Mouse (Mus musculus) kidney, embryonic 14.5 days (tissue): ENCODE measurements around the gene Apln. TPM values are rescaled to one million over a fixed set of nuclear protein-coding genes. Genes with fewer than 3 reads are reported as not detected.

Source experiments
- ATAC-seq: fragments of 200-750 bp; cut with Nextera tagmentation; 2 replicates; pipeline ENCODE4 v1.8.0; 2017; ENCODE audit warnings: moderate number of reproducible peaks, mild to moderate bottlenecking, moderate TSS enrichment, moderate library complexity; ENCODE audit not compliant: low FRiP score, low TSS enrichment
- H3K27ac ChIP-seq: fragments of 300-500 bp; sonication (generic); 2 replicates; pipeline ENCODE4 v1.5.1; 2014; ENCODE audit warnings: low read depth, mild to moderate bottlenecking, low read length, moderate library complexity, mixed read lengths
- H3K27me3 ChIP-seq: fragments of 300-500 bp; sonication (generic); 2 replicates; pipeline ENCODE4 v1.6.1; 2014; ENCODE audit warnings: mild to moderate bottlenecking, low read length; ENCODE audit not compliant: control insufficient read depth, insufficient read depth
- H3K36me3 ChIP-seq: fragments of 300-500 bp; sonication (generic); 2 replicates; pipeline ENCODE4 v1.6.1; 2014; ENCODE audit warnings: low read length, mixed read lengths; ENCODE audit not compliant: control insufficient read depth, insufficient read depth
- H3K4me1 ChIP-seq: fragments of 300-500 bp; sonication (generic); 2 replicates; pipeline ENCODE4 v1.6.1; 2014; ENCODE audit warnings: low read length, mixed read lengths; ENCODE audit not compliant: control insufficient read depth, insufficient read depth
- H3K4me2 ChIP-seq: fragments of 300-500 bp; sonication (generic); replicated peaks from 2 replicates; pipeline ENCODE4 v1.6.1; 2014; ENCODE audit warnings: low read depth, mild to moderate bottlenecking, low read length
- H3K4me3 ChIP-seq: fragments of 300-500 bp; sonication (generic); 2 replicates; pipeline ENCODE4 v1.5.1; 2014; ENCODE audit warnings: mild to moderate bottlenecking, low read length
- H3K9ac ChIP-seq: fragments of 300-500 bp; sonication (generic); 2 replicates; pipeline ENCODE4 v1.6.1; 2014; ENCODE audit warnings: low read depth, mild to moderate bottlenecking, low read length, moderate library complexity
- H3K9me3 ChIP-seq: fragments of 300-500 bp; sonication (generic); 2 replicates; pipeline ENCODE4 v1.6.1; 2016; ENCODE audit warnings: low read length; ENCODE audit not compliant: control insufficient read depth
- WGBS: fragments of 180-500 bp; shearing (Covaris S2); extraction: QIAGEN DNeasy Blood & Tissue Kit; methylation state at CpG from one replicate; pipeline ENCODE4 v1.1.7; 2014; 5-methylcytosine and 5-hydroxymethylcytosine counted together
- polyA plus RNA-seq: library from polyadenylated mRNA; unstranded; fragments of >200 nt; fragmentation: Nextera tagmentation; extraction: Ambion mirVana; gene quantifications from 2 replicates; pipeline ENCODE4 v1.2.1, GENCODE M21; 2014

Apln gene
- polyA plus RNA-seq, 1 experiment from 2014 or later: 4.7 TPM

- no peaks in the 10 kb centered on the region for H3K9me3 ChIP-seq
- no peak overlapping the region for H3K4me2 ChIP-seq
- no peaks in the 10 kb centered on the region for H3K36me3 ChIP-seq
- no peak overlapping the region for H3K27ac ChIP-seq
- WGBS: 63% methylated on average over 4 of the region's 4 CpGs
- ATAC-seq: no peak
- H3K9ac ChIP-seq: no peak overlapping the region
- H3K27me3 ChIP-seq: no peaks in the 10 kb centered on the region
- no peaks in the 10 kb centered on the region for H3K4me1 ChIP-seq
- no peak overlapping the region for H3K4me3 ChIP-seq
Observed at GRCm38 (mm10) chrX:48062481-48062880, 27.8 kb upstream of the Apln start.

GRCm38 (mm10) chrX:48054186-48055015 lies 19.7 kb upstream of the Apln start:
- peak; percentile 78 for ATAC-seq

GRCm38 (mm10) chrX:48053743-48054142 lies 19.1 kb upstream of the Apln start:
- H3K9ac ChIP-seq: no peak overlapping the region
- no peaks in the 10 kb centered on the region for H3K9me3 ChIP-seq
- WGBS: 36% methylated on average over 3 of the region's 3 CpGs
- no peaks in the 10 kb centered on the region for H3K27me3 ChIP-seq
- no peaks in the 10 kb centered on the region for H3K36me3 ChIP-seq
- no peaks in the 10 kb centered on the region for H3K4me1 ChIP-seq
- no peak overlapping the region for H3K4me3 ChIP-seq
- no peak for ATAC-seq
- H3K4me2 ChIP-seq: peak overlapping the region; percentile 52
- H3K27ac ChIP-seq: no peak overlapping the region

More at GRCm38 (mm10) chrX:48054186-48055015, 19.7 kb upstream of the Apln start:
- Histone ChIP-seq H3K9ac (no peak overlapping the region), H3K4me1 (no peaks in the 10 kb centered on the region), H3K4me2 (peak overlapping the region; percentile 52), H3K4me3 (peak overlapping the region; percentile 32), H3K9me3 (no peaks in the 10 kb centered on the region), H3K27me3 (no peaks in the 10 kb centered on the region), H3K27ac (no peak overlapping the region), H3K36me3 (no peaks in the 10 kb centered on the region)
- WGBS: 42% methylated on average over 31 of the region's 31 CpGs

DNA sequence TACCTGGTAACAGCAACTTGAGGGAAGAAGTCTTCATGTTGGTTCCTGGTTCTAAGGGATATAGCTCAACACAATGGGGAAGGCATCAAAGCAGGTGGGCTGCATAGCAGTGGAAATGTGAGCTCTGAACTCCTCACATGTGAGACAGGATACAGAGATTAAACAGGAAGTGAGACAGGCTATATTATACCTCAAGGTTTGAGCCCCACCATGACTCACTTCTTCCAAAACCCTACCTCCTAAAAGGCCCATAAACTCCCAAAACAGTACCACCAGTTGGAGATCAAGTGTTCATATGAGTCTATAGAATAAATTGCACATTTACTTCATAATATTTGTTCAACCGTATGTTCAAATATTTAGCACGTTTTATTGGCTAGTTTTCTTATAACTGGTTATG lies 11.7 kb upstream of the Apln start:
- H3K9ac ChIP-seq: no peak overlapping the region
- 80% methylated on average over 2 of the region's 2 CpGs for WGBS
- H3K9me3 ChIP-seq: no peaks in the 10 kb centered on the region
- ATAC-seq: no peak
- no peaks in the 10 kb centered on the region for H3K36me3 ChIP-seq
- no peaks in the 10 kb centered on the region for H3K4me1 ChIP-seq
- H3K4me2 ChIP-seq: no peak overlapping the region
- H3K27me3 ChIP-seq: no peaks in the 10 kb centered on the region
- H3K4me3 ChIP-seq: no peak overlapping the region
- no peak overlapping the region for H3K27ac ChIP-seq

DNA sequence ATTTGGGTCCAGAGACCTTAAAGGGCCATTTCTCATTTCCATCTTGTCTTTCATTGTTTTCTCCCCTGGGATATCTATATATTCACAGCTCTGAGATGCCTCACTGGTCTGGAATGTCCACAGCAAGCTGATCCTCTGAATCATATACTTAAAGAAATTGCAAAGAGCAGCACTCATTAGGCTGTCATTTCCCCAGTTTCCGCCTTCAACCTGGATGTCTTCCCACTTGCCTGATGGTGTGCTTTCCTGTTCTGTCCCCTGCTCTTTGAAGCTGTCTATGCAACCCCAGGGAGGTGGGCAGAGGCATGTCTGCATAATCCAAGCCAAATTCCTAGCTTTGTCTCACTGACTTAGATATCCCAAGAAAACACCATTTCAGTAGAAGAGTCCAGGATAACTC lies 9.6 kb upstream of the Apln start:
- no peak overlapping the region for H3K4me3 ChIP-seq
- no peak overlapping the region for H3K27ac ChIP-seq
- no peaks in the 10 kb centered on the region for H3K27me3 ChIP-seq
- no peaks in the 10 kb centered on the region for H3K36me3 ChIP-seq
- no peaks in the 10 kb centered on the region for H3K9me3 ChIP-seq
- 75% methylated on average over 1 of the region's 1 CpGs for WGBS
- no peak for ATAC-seq
- H3K4me2 ChIP-seq: no peak overlapping the region
- no peaks in the 10 kb centered on the region for H3K4me1 ChIP-seq
- no peak overlapping the region for H3K9ac ChIP-seq

DNA sequence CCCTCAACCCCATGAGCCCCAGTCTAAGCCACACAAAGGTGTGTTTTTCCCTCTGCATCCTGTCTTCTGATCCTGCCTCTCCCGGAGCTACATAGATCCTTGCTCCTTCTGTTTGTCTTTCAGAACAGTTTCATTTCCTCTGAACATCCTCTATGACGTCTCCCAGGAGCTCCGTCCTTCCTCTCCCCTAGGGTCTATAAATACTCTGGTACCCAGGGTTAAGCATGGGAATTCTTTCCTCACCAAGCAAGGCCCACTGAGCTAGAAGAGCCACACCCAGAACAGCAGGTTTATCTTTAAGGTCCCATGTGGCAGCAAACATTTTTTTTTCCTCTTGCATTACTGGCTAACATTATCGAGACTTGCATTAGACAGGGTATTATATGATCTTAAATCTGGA lies 8.1 kb upstream of the Apln start:
- Histone ChIP-seq H3K4me1 (no peaks in the 10 kb centered on the region), H3K36me3 (no peaks in the 10 kb centered on the region), H3K4me2 (no peak overlapping the region), H3K27me3 (no peaks in the 10 kb centered on the region), H3K27ac (no peak overlapping the region), H3K9me3 (no peaks in the 10 kb centered on the region), H3K4me3 (no peak overlapping the region), H3K9ac (no peak overlapping the region)
- no peak for ATAC-seq
- WGBS: 78% methylated on average over 4 of the region's 4 CpGs

DNA sequence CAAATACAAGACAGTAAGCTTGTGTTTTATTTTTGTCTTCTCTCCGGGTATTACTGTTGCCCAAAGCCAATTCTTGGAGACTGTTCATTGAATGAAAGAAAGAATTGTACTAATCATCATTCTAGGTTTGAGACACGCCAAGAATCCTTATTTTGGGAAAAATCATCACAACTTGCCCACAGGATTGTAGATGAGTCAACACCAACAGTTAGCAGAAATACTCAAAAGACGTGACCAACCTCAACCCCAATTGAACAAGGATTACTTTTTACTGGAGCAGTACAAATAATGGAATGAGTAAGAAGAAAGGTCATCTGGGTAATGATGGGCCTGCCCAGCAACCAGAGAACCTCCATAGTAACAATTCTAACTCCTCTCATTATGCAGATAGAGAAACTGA lies 5.7 kb upstream of the Apln start:
- 75% methylated on average over 3 of the region's 3 CpGs for whole genome bisulfite sequencing

GRCm38 (mm10) chrX:48033766-48034143 lies 898 bp downstream of the Apln start:
- Histone ChIP-seq H3K9me3 (no peaks in the 10 kb centered on the region), H3K4me1 (no peaks in the 10 kb centered on the region), H3K27ac (no peak overlapping the region), H3K27me3 (peaks cover 7% of the 10 kb centered on the region; the same call in 1 of the 2 replicates), H3K36me3 (no peaks in the 10 kb centered on the region), H3K9ac (peak overlapping the region; percentile 60; the same call in 1 of the 2 replicates), H3K4me3 (peak overlapping the region; percentile 46), H3K4me2 (peak overlapping the region; percentile 73)
- WGBS: 37% methylated on average over 11 of the region's 11 CpGs
- peak; percentile 53; the same call in 1 of the 2 replicates for ATAC-seq

More for the DNA sequence above, 5.7 kb upstream of the Apln start:
- H3K36me3 ChIP-seq: no peaks in the 10 kb centered on the region
- no peaks in the 10 kb centered on the region for H3K9me3 ChIP-seq
- H3K27ac ChIP-seq: no peak overlapping the region
- H3K4me3 ChIP-seq: no peak overlapping the region
- ATAC-seq: no peak
- H3K9ac ChIP-seq: no peak overlapping the region
- H3K4me1 ChIP-seq: no peaks in the 10 kb centered on the region
- H3K4me2 ChIP-seq: no peak overlapping the region
- 0 out of 2 replicates have a peak, but pooled peaks cover 4% of the 10 kb centered on the region for H3K27me3 ChIP-seq

DNA sequence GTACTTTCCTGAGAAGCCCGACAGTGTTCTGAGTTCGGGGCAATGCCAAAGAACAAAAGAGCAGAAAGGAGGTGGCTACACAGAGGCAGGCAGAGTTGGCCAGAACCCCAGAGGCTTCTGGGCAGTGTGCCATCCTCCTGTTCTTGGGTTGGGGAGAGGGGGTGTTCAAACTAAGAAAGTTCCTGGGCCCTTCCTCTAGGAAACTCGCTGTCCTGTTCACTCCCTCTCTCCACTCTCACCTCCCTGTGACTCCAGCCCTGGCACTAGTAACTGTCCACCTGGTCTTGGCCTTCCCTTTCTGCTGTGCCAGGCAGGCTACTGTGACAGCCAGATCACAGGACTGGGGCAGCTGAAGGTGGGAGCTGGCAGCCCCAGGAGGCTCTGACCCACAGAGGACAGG lies 1.6 kb downstream of the Apln start:
- H3K36me3 ChIP-seq: no peaks in the 10 kb centered on the region
- peak overlapping the region; percentile 46 for H3K4me3 ChIP-seq
- H3K4me1 ChIP-seq: no peaks in the 10 kb centered on the region
- no peak overlapping the region for H3K27ac ChIP-seq
- H3K27me3 ChIP-seq: peaks cover 7% of the 10 kb centered on the region; the same call in 1 of the 2 replicates
- H3K9ac ChIP-seq: no peak overlapping the region
- 72% methylated on average over 3 of the region's 3 CpGs for WGBS
- H3K9me3 ChIP-seq: no peaks in the 10 kb centered on the region
- ATAC-seq: no peak
- peak overlapping the region; percentile 73; the same call in 1 of the 2 replicates for H3K4me2 ChIP-seq
